ENCODE assay signal across 22 mouse cellular contexts in genomic region chr2:65048234-65049017, GRCm38 (mm10). TPM values are rescaled to one million over a fixed set of nuclear protein-coding genes. Genes with fewer than 3 reads are reported as not detected.
A peak's percentile ranks its signal among the peaks of the same experiment; 100 is the strongest.
DNase-seq lines count a peak whose midpoint lies in the region; ATAC-seq and TF ChIP-seq lines count a peak whose summit lies in the region.
"Had no signal": no experiment of that assay in that cellular context is flagged by ENCODE, and none has a peak within 500 bp of the region (broad histone marks: within the 10 kb centered on the region; RNA-seq: fewer than 3 reads in every experiment).

No protein-coding gene starts in this region.

- no peaks in the 10 kb centered on the region for H3K27me3 ChIP-seq in forebrain, embryonic 16.5 days (replicated peaks; ENCODE audit: control insufficient read depth, insufficient read depth, low read length)
- H3K27me3 ChIP-seq in forebrain, embryonic 12.5 days: no peaks in the 10 kb centered on the region
- no peaks in the 10 kb centered on the region for H3K27me3 ChIP-seq in lung, embryonic 15.5 days
- no peaks in the 10 kb centered on the region for H3K27me3 ChIP-seq in lung, postnatal 0 days (replicated peaks; ENCODE audit: insufficient read depth, low read length)
- no peaks in the 10 kb centered on the region for H3K27me3 ChIP-seq in thymus, adult 2 months (ENCODE audit: control insufficient read depth, insufficient read depth, low read length)
- H3K27me3 ChIP-seq: embryonic facial prominence, embryonic 12.5 days; heart, embryonic 13.5 days; hindbrain, embryonic 15.5 days; limb, embryonic 15.5 days; liver, embryonic 13.5 days; megakaryocyte, embryonic 14.5 days; midbrain, embryonic 13.5 days had no signal

- no peak overlapping the region for H3K27ac ChIP-seq in forebrain, embryonic 16.5 days (ENCODE audit: low read length)
- H3K27ac ChIP-seq in forebrain, embryonic 12.5 days: no peak overlapping the region
- no peak overlapping the region for H3K27ac ChIP-seq in lung, embryonic 15.5 days
- H3K27ac ChIP-seq in lung, postnatal 0 days (ENCODE audit: low read length): no peak overlapping the region
- no peak overlapping the region for H3K27ac ChIP-seq in thymus, adult 2 months (ENCODE audit: control insufficient read depth, insufficient read depth, low read length)
- H3K27ac ChIP-seq: embryonic facial prominence, embryonic 12.5 days; heart, embryonic 13.5 days; hindbrain, embryonic 15.5 days; limb, embryonic 10.5 days; limb, embryonic 15.5 days; liver, embryonic 13.5 days; midbrain, embryonic 13.5 days had no signal

- no peak for TF ChIP-seq POLR2A in lung, adult 2 months (IDR thresholded peaks at IDR 0.05; ENCODE audit: borderline replicate concordance, extremely low read depth, low read depth, low read length)
- TF ChIP-seq POLR2A in thymus, adult 2 months (IDR thresholded peaks at IDR 0.05; ENCODE audit: control insufficient read depth, extremely low read depth, insufficient read depth, low read length, poor library complexity): no peak

- H3K9ac ChIP-seq in forebrain, embryonic 16.5 days (replicated peaks; ENCODE audit: low read depth, low read length): no peak overlapping the region
- no peak overlapping the region for H3K9ac ChIP-seq in forebrain, embryonic 12.5 days
- H3K9ac ChIP-seq in lung, embryonic 15.5 days: no peak overlapping the region
- no peak overlapping the region for H3K9ac ChIP-seq in lung, postnatal 0 days (replicated peaks; ENCODE audit: low read depth)
- H3K9ac ChIP-seq: embryonic facial prominence, embryonic 12.5 days; heart, embryonic 13.5 days; hindbrain, embryonic 15.5 days; limb, embryonic 15.5 days; liver, embryonic 13.5 days; midbrain, embryonic 13.5 days had no signal

- no peak for TF ChIP-seq CTCF in lung, adult 2 months (IDR thresholded peaks at IDR 0.05; ENCODE audit: insufficient read depth, low read length)
- TF ChIP-seq CTCF in lung, postnatal 0 days (IDR thresholded peaks at IDR 0.05): no peak
- no peak for TF ChIP-seq CTCF in thymus, adult 2 months (IDR thresholded peaks at IDR 0.05; ENCODE audit: borderline replicate concordance, control insufficient read depth, extremely low read depth, insufficient read depth, low read length, poor library complexity)

- 0 out of 2 replicates have a peak, but pooled peaks have one; percentile 13 for TF ChIP-seq EP300 in lung, postnatal 0 days (IDR thresholded peaks at IDR 0.05)

- no peaks in the 10 kb centered on the region for H3K9me3 ChIP-seq in forebrain, embryonic 16.5 days (ENCODE audit: control insufficient read depth, low read length)
- H3K9me3 ChIP-seq in forebrain, embryonic 12.5 days: no peaks in the 10 kb centered on the region
- H3K9me3 ChIP-seq in lung, embryonic 15.5 days: no peaks in the 10 kb centered on the region
- no peaks in the 10 kb centered on the region for H3K9me3 ChIP-seq in lung, postnatal 0 days (ENCODE audit: low read length)
- H3K9me3 ChIP-seq: embryonic facial prominence, embryonic 12.5 days; heart, embryonic 13.5 days; hindbrain, embryonic 15.5 days; limb, embryonic 10.5 days; limb, embryonic 15.5 days; liver, embryonic 13.5 days; midbrain, embryonic 13.5 days had no signal

- no peak overlapping the region for H3K4me3 ChIP-seq in forebrain, embryonic 16.5 days (replicated peaks; ENCODE audit: low read length)
- no peak overlapping the region for H3K4me3 ChIP-seq in forebrain, embryonic 12.5 days (replicated peaks)
- H3K4me3 ChIP-seq in lung, embryonic 15.5 days: no peak overlapping the region
- H3K4me3 ChIP-seq in lung, adult 2 months (replicated peaks; ENCODE audit: extremely low read depth, low read depth, low read length): no peak overlapping the region
- no peak overlapping the region for H3K4me3 ChIP-seq in lung, postnatal 0 days (ENCODE audit: low read depth, low read length)
- no peak overlapping the region for H3K4me3 ChIP-seq in thymus, adult 2 months (ENCODE audit: control insufficient read depth, insufficient read depth, low read length)
- H3K4me3 ChIP-seq: embryonic facial prominence, embryonic 12.5 days; heart, embryonic 13.5 days; hindbrain, embryonic 15.5 days; limb, embryonic 10.5 days; limb, embryonic 15.5 days; liver, embryonic 13.5 days; megakaryocyte, embryonic 14.5 days; midbrain, embryonic 13.5 days had no signal

- DNase-seq in lung, adult 2 months: no peak
- peak; percentile 22 for DNase-seq in lung, postnatal 0 days (ENCODE audit: low spot score)
- DNase-seq in lung, postnatal 36 days: peak; percentile 45
- DNase-seq in thymus, adult 2 months: no peak
- DNase-seq: adrenal gland, postnatal 36 days; B cell, adult 2 months; cerebellum, adult 8-10 months; embryo, embryonic 11 days; gastrocnemius, postnatal 10 days; heart, postnatal 10 days; kidney, adult 18-20 months; liver, embryonic 13.5 days had no signal

- 0 out of 2 replicates have a peak, but pooled peaks cover 2% of the 10 kb centered on the region for H3K4me1 ChIP-seq in forebrain, embryonic 16.5 days (replicated peaks; ENCODE audit: control insufficient read depth, insufficient read depth, low read length)
- H3K4me1 ChIP-seq in forebrain, embryonic 12.5 days: no peaks in the 10 kb centered on the region
- no peaks in the 10 kb centered on the region for H3K4me1 ChIP-seq in lung, embryonic 15.5 days
- H3K4me1 ChIP-seq in lung, adult 2 months (ENCODE audit: control insufficient read depth, insufficient read depth, low read length): no peaks in the 10 kb centered on the region
- H3K4me1 ChIP-seq in lung, postnatal 0 days (ENCODE audit: insufficient read depth, low read depth, low read length): no peaks in the 10 kb centered on the region
- H3K4me1 ChIP-seq in thymus, adult 2 months (replicated peaks; ENCODE audit: control insufficient read depth, insufficient read depth, low read length): no peaks in the 10 kb centered on the region
- H3K4me1 ChIP-seq: embryonic facial prominence, embryonic 12.5 days; hindbrain, embryonic 15.5 days; limb, embryonic 10.5 days; limb, embryonic 15.5 days; liver, embryonic 13.5 days; megakaryocyte, embryonic 14.5 days; midbrain, embryonic 13.5 days had no signal

- H3K36me3 ChIP-seq in forebrain, embryonic 16.5 days (ENCODE audit: control insufficient read depth, insufficient read depth): no peaks in the 10 kb centered on the region
- H3K36me3 ChIP-seq in forebrain, embryonic 12.5 days (replicated peaks): no peaks in the 10 kb centered on the region
- H3K36me3 ChIP-seq in lung, embryonic 15.5 days: no peaks in the 10 kb centered on the region
- H3K36me3 ChIP-seq in lung, postnatal 0 days (ENCODE audit: insufficient read depth, low read length): no peaks in the 10 kb centered on the region
- no peaks in the 10 kb centered on the region for H3K36me3 ChIP-seq in thymus, adult 2 months (ENCODE audit: control insufficient read depth, insufficient read depth, low read length)
- H3K36me3 ChIP-seq: embryonic facial prominence, embryonic 12.5 days; heart, embryonic 13.5 days; hindbrain, embryonic 15.5 days; limb, embryonic 10.5 days; limb, embryonic 15.5 days; liver, embryonic 13.5 days; midbrain, embryonic 13.5 days had no signal

- no peak overlapping the region for H3K4me2 ChIP-seq in forebrain, embryonic 16.5 days (ENCODE audit: low read length)
- no peak overlapping the region for H3K4me2 ChIP-seq in forebrain, embryonic 12.5 days
- no peak overlapping the region for H3K4me2 ChIP-seq in lung, embryonic 15.5 days
- H3K4me2 ChIP-seq in lung, postnatal 0 days (replicated peaks; ENCODE audit: low read depth, low read length): no peak overlapping the region
- H3K4me2 ChIP-seq: embryonic facial prominence, embryonic 12.5 days; heart, embryonic 13.5 days; hindbrain, embryonic 15.5 days; limb, embryonic 15.5 days; liver, embryonic 13.5 days; midbrain, embryonic 13.5 days had no signal

- 27% methylated on average over 6 of the region's 6 CpGs for WGBS in forebrain, embryonic 16.5 days
- WGBS in forebrain, embryonic 12.5 days: 68% methylated on average over 6 of the region's 6 CpGs
- WGBS in lung, embryonic 15.5 days: 29% methylated on average over 6 of the region's 6 CpGs
- 37% methylated on average over 6 of the region's 6 CpGs for WGBS in lung, adult 2 months
- 33% methylated on average over 6 of the region's 6 CpGs for WGBS in lung, postnatal 0 days
- 90% methylated on average over 6 of the region's 6 CpGs for WGBS in thymus, adult 2 months

- ATAC-seq in forebrain, embryonic 16.5 days: peak; percentile 68
- no peak for ATAC-seq in forebrain, embryonic 12.5 days (ENCODE audit: low FRiP score)
- peak; percentile 59; the same call in 1 of the 2 replicates for ATAC-seq in lung, embryonic 15.5 days (ENCODE audit: borderline replicate concordance, extremely low read depth, low FRiP score, low TSS enrichment)
- ATAC-seq in lung, postnatal 0 days: no peak
- ATAC-seq: midbrain, embryonic 13.5 days had no signal

RNA-seq across cellular contexts. Expression of gene Grb14, which starts 23.6 kb away (rescaled TPM):
- 25.3 and 30.7 TPM in 2 replicates for polyA plus RNA-seq in forebrain, embryonic 16.5 days (2015; fragmentation: Nextera tagmentation; extraction: Ambion mirVana)
- polyA plus RNA-seq in forebrain, embryonic 12.5 days (2016; fragmentation: Nextera tagmentation; extraction: Ambion mirVana): 5.9 and 7.5 TPM in 2 replicates
- 36.9 and 37.3 TPM in 2 replicates for polyA plus RNA-seq in lung, embryonic 15.5 days (2015; fragmentation: Nextera tagmentation; extraction: Ambion mirVana)
- 22.2 and 32.5 TPM in 2 replicates for polyA plus RNA-seq in lung, adult 2 months (2012; rRNA removed)
- 34.7 and 38.2 TPM in 2 replicates for polyA plus RNA-seq in lung, postnatal 0 days (2015; fragmentation: Nextera tagmentation; extraction: Ambion mirVana)
- 0.85 and 3.5 TPM in 2 replicates for polyA plus RNA-seq in thymus, adult 2 months (2012; rRNA removed)

Comparison
In these comparisons a context has a peak if more than half of its experiments do, and no peak if none do; other contexts are left out.
1. ATAC-seq: peak in forebrain, embryonic 16.5 days (single experiment) and lung, embryonic 15.5 days (single experiment); none in forebrain, embryonic 12.5 days (single experiment) and lung, postnatal 0 days (single experiment).
2. DNase-seq: peak in lung, postnatal 0 days (single experiment) and lung, postnatal 36 days (single experiment); none in lung, adult 2 months (single experiment) and thymus, adult 2 months (single experiment).